Mouse (Mus musculus) lung, postnatal 0 days (tissue): Measurements from ENCODE around the gene Anapc11. TPM values are rescaled to one million over a fixed set of nuclear protein-coding genes. Genes with fewer than 3 reads are reported as not detected.
"Not testable (repeated sequence)": the region's sequence is repeated elsewhere in the genome, so short reads cannot be mapped to it uniquely, and the experiment has no call there.

Experiments
- ATAC-seq: fragments of 200-750 bp; cut with Nextera tagmentation; 2 replicates; pipeline ENCODE4 v1.8.0; 2017; ENCODE audit warnings: moderate library complexity
- DNase-seq: peaks from one replicate; pipeline ENCODE4 v3.0.0-alpha.2; 2016; ENCODE audit warnings: low spot score
- H3K27ac ChIP-seq: fragments of 300-500 bp; sonication (generic); 2 replicates; pipeline ENCODE4 v1.5.1; 2014; ENCODE audit warnings: antibody characterized with exemption, mild to moderate bottlenecking, low read length, mixed read lengths
- H3K27me3 ChIP-seq: fragments of 300-500 bp; sonication (generic); replicated peaks from 2 replicates; pipeline ENCODE4 v1.6.1; 2014; ENCODE audit warnings: low read length, mixed read lengths; ENCODE audit not compliant: insufficient read depth
- H3K36me3 ChIP-seq: fragments of 300-500 bp; sonication (generic); 2 replicates; pipeline ENCODE4 v1.6.1; 2014; ENCODE audit warnings: low read length, mixed read lengths; ENCODE audit not compliant: insufficient read depth
- H3K4me1 ChIP-seq: fragments of 300-500 bp; sonication (generic); 2 replicates; pipeline ENCODE4 v1.6.1; 2014; ENCODE audit warnings: antibody characterized with exemption, low read depth, low read length, mixed read lengths; ENCODE audit not compliant: insufficient read depth
- H3K4me2 ChIP-seq: fragments of 300-500 bp; sonication (generic); replicated peaks from 2 replicates; pipeline ENCODE4 v1.6.1; 2014; ENCODE audit warnings: low read depth, mild to moderate bottlenecking, low read length, moderate library complexity, mixed read lengths
- H3K4me3 ChIP-seq: fragments of 300-500 bp; sonication (generic); 2 replicates; pipeline ENCODE4 v1.5.1; 2014; ENCODE audit warnings: low read depth, low read length
- H3K9ac ChIP-seq: fragments of 300-500 bp; sonication (generic); replicated peaks from 2 replicates; pipeline ENCODE4 v1.6.1; 2014; ENCODE audit warnings: low read depth, mild to moderate bottlenecking
- H3K9me3 ChIP-seq: fragments of 300-500 bp; sonication (generic); 2 replicates; pipeline ENCODE4 v1.6.1; 2016; ENCODE audit warnings: low read length, mixed read lengths
- CTCF ChIP-seq: IDR thresholded peaks from 2 replicates; pipeline ENCODE4 v1.5.1; 2016; ENCODE audit warnings: antibody characterized with exemption, mild to moderate bottlenecking
- EP300 ChIP-seq: IDR thresholded peaks from 2 replicates; pipeline ENCODE4 v1.6.1; 2016; ENCODE audit warnings: antibody characterized with exemption, mild to moderate bottlenecking, control low read depth
- WGBS: fragments of 180-500 bp; shearing (Covaris S2); extraction: QIAGEN DNeasy Blood & Tissue Kit; methylation state at CpG from one replicate; pipeline ENCODE4 v1.1.7; 2014; 5-methylcytosine and 5-hydroxymethylcytosine counted together
- polyA plus RNA-seq: library from polyadenylated mRNA; unstranded; fragments of >200 nt; fragmentation: Nextera tagmentation; extraction: Ambion mirVana; gene quantifications from 2 replicates; pipeline ENCODE4 v1.2.1, GENCODE M21; 2015

Anapc11 gene
- polyA plus RNA-seq, 1 experiment from 2014 or later, result 138 TPM

- ATAC-seq (peak; percentile 80), DNase-seq (peak; percentile 89)
- Histone ChIP-seq H3K27ac (peak within 1 kb of the TSS; percentile 95), H3K9ac (peak within 1 kb of the TSS; percentile 86), H3K36me3 (peaks cover 17% of the 10 kb centered on the region), H3K4me1 (peaks cover 10% of the 10 kb centered on the region), H3K27me3 (no peaks in the 10 kb centered on the region), H3K9me3 (no peaks in the 10 kb centered on the region), H3K4me3 (peak within 1 kb of the TSS; percentile 87), H3K4me2 (peak within 1 kb of the TSS; percentile 79)
- WGBS, result 4% methylated on average over 46 of the region's 75 CpGs
- TF ChIP-seq CTCF (peak; percentile 66), EP300 (no peak)
Measured at GRCm38 (mm10) chr11:120581490-120582267, 16.5 kb upstream of the Anapc11 start, which contains the start of gene Arhgdia. Gene Arhgdia, minus strand, starts transcription at chr11:120581624.

- H3K27ac ChIP-seq, result peak overlapping the region; percentile 95
- H3K9me3 ChIP-seq, result no peaks in the 10 kb centered on the region
- peak; percentile 68 for TF ChIP-seq CTCF
- no peak for TF ChIP-seq EP300
- no peaks in the 10 kb centered on the region for H3K27me3 ChIP-seq
- peak overlapping the region; percentile 79 for H3K4me2 ChIP-seq
- H3K4me1 ChIP-seq, result peaks cover 10% of the 10 kb centered on the region
- 70% methylated on average over 8 of the region's 8 CpGs for WGBS
- H3K9ac ChIP-seq, result no peak overlapping the region
- peaks cover 17% of the 10 kb centered on the region for H3K36me3 ChIP-seq
- peak; percentile 49 for DNase-seq
- peak overlapping the region; percentile 87 for H3K4me3 ChIP-seq
- no peak for ATAC-seq
Measured at GRCm38 (mm10) chr11:120582268-120582981, 15.8 kb upstream of the Anapc11 start.

- H3K4me2 ChIP-seq, DNase-seq, ATAC-seq, H3K27ac ChIP-seq, H3K27me3 ChIP-seq, H3K9ac ChIP-seq, H3K9me3 ChIP-seq, H3K4me3 ChIP-seq: not testable (repeated sequence)
- 96% methylated on average over 2 of the region's 2 CpGs for WGBS
- H3K36me3 ChIP-seq, result peaks cover 14% of the 10 kb centered on the region
- H3K4me1 ChIP-seq, result peaks cover 10% of the 10 kb centered on the region
Measured at GRCm38 (mm10) chr11:120582982-120583293, 15.3 kb upstream of the Anapc11 start.

GRCm38 (mm10) chr11:120583937-120584336 is 14.3 kb upstream of the Anapc11 start:
- TF ChIP-seq CTCF, result no peak
- no peak for TF ChIP-seq EP300
- no peaks in the 10 kb centered on the region for H3K9me3 ChIP-seq
- DNase-seq, result no peak
- peaks cover 10% of the 10 kb centered on the region for H3K36me3 ChIP-seq
- no peak for ATAC-seq
- H3K4me3 ChIP-seq, result no peak overlapping the region
- H3K27ac ChIP-seq, result no peak overlapping the region
- H3K4me2 ChIP-seq, result no peak overlapping the region
- no peak overlapping the region for H3K9ac ChIP-seq
- peaks cover 10% of the 10 kb centered on the region for H3K4me1 ChIP-seq
- no peaks in the 10 kb centered on the region for H3K27me3 ChIP-seq
- 97% methylated on average over 1 of the region's 1 CpGs for WGBS

- DNase-seq, result no peak
- no peak for TF ChIP-seq CTCF
- TF ChIP-seq EP300, result no peak
- no peak for ATAC-seq
- WGBS, result 87% methylated on average over 6 of the region's 6 CpGs
- no peak overlapping the region for H3K27ac ChIP-seq
- H3K36me3 ChIP-seq, result peaks cover 25% of the 10 kb centered on the region
- no peak overlapping the region for H3K4me2 ChIP-seq
- H3K27me3 ChIP-seq, result no peaks in the 10 kb centered on the region
- H3K4me1 ChIP-seq, result no peaks in the 10 kb centered on the region
- no peak overlapping the region for H3K4me3 ChIP-seq
- no peak overlapping the region for H3K9ac ChIP-seq
- H3K9me3 ChIP-seq, result no peaks in the 10 kb centered on the region
Measured at GRCm38 (mm10) chr11:120588531-120588930, 9.7 kb upstream of the Anapc11 start.
